Mouse (Mus musculus) brain, embryonic 14.5 days (tissue): ENCODE results near the gene Fuca2.

Experiments used
- CTCF ChIP-seq: fragments of 200-500 bp; IDR thresholded peaks from 2 replicates; pipeline ENCODE4 v1.5.1; 2012; ENCODE audit warnings: inconsistent platforms, mild to moderate bottlenecking, moderate library complexity, borderline replicate concordance; ENCODE audit not compliant: insufficient read depth, insufficient read length; ENCODE audit errors: extremely low read depth
- POLR2A ChIP-seq: fragments of 200-500 bp; IDR thresholded peaks from 2 replicates; pipeline ENCODE4 v1.6.1; 2012; ENCODE audit warnings: mild to moderate bottlenecking, inconsistent platforms, borderline replicate concordance; ENCODE audit not compliant: poor library complexity, insufficient read depth, insufficient read length, severe bottlenecking; ENCODE audit errors: extremely low read depth

DNA sequence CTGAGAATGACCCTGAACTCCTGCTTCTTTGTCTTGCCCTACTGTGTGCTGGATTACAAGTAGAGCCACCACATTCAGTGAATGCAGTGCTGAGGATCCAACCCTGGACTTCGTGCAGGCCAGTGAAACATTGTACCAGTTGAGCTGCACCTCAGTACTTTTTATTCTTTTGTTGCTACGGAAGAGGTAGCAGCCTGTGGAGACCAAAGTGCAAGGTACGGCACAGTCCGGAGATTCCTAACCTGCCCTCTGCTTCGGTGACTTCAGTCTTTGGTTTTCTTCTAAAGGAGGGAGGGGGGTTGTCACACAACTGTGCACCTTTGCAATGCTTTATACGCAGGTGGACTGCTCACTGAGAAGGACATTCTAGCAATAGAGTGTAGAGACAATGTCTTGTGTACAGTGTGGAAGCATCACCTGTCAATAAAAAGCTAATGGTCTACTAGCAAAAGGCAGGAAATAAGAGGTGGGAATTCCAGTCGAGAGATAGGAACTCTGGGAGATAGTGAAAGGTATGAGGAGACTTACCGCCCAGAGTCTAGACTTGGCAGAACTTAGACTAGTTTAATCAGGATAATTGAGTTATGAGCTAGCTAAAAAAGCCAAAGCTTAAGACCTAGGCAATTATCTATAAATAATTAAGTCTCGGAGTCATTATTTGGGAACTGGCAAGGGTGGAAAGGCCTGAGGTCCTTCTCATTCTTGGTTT lies 5.2 kb upstream of the Fuca2 start:
- TF ChIP-seq POLR2A (no peak), CTCF (no peak)
